Mouse (Mus musculus): ENCODE measurements around the gene Abca5. TPM values are rescaled to one million over a fixed set of nuclear protein-coding genes. Genes with fewer than 3 reads are reported as not detected.
"Not testable (repeated sequence)": the region's sequence is repeated elsewhere in the genome, so short reads cannot be mapped to it uniquely, and the experiment has no call there.

The Abca5 gene
- polyA plus RNA-seq, 1 experiment, result 1.5 TPM

GRCm38 (mm10) chr11:110366902-110367301 is 29.4 kb upstream of the Abca5 start:
- H3K27ac ChIP-seq (ENCODE audit: insufficient read depth, low read depth, low read length), result no peak overlapping the region
- TF ChIP-seq POLR2A (IDR thresholded peaks at IDR 0.05; ENCODE audit: borderline replicate concordance, low read depth, low read length), result no peak
- no peak for TF ChIP-seq CTCF (IDR thresholded peaks at IDR 0.05; ENCODE audit: low read depth, low read length)

GRCm38 (mm10) chr11:110365016-110365415 is 27.5 kb upstream of the Abca5 start:
- Histone ChIP-seq H3K27ac (ENCODE audit: insufficient read depth, low read depth, low read length) (no peak overlapping the region), H3K4me3 (ENCODE audit: insufficient read depth, low read length) (no peak overlapping the region), H3K4me1 (ENCODE audit: control insufficient read depth, insufficient read depth, low read length) (no peaks in the 10 kb centered on the region)
- no peak for TF ChIP-seq POLR2A (IDR thresholded peaks at IDR 0.05; ENCODE audit: borderline replicate concordance, low read depth, low read length)
- no peak for TF ChIP-seq CTCF (IDR thresholded peaks at IDR 0.05; ENCODE audit: low read depth, low read length)

More at GRCm38 (mm10) chr11:110366902-110367301, 29.4 kb upstream of the Abca5 start:
- Histone ChIP-seq H3K4me3 (ENCODE audit: insufficient read depth, low read length) (no peak overlapping the region), H3K4me1 (ENCODE audit: control insufficient read depth, insufficient read depth, low read length) (peaks cover 3% of the 10 kb centered on the region; the same call in 1 of the 2 replicates)

GRCm38 (mm10) chr11:110357756-110358551 is 20.4 kb upstream of the Abca5 start:
- peak overlapping the region; percentile 43 for H3K4me3 ChIP-seq (ENCODE audit: insufficient read depth, low read length)
- H3K4me1 ChIP-seq (ENCODE audit: control insufficient read depth, insufficient read depth, low read length), result peaks cover 7% of the 10 kb centered on the region
- H3K27ac ChIP-seq (ENCODE audit: insufficient read depth, low read depth, low read length), result peak overlapping the region; percentile 67
- no peak for TF ChIP-seq CTCF (IDR thresholded peaks at IDR 0.05; ENCODE audit: low read depth, low read length)
- TF ChIP-seq POLR2A (IDR thresholded peaks at IDR 0.05; ENCODE audit: borderline replicate concordance, low read depth, low read length), result no peak

- H3K4me1 ChIP-seq (ENCODE audit: control insufficient read depth, insufficient read depth, low read length); H3K27ac ChIP-seq (ENCODE audit: insufficient read depth, low read depth, low read length); H3K4me3 ChIP-seq (ENCODE audit: insufficient read depth, low read length): not testable (repeated sequence)
Measured at GRCm38 (mm10) chr11:110355131-110355530, 17.6 kb upstream of the Abca5 start.

- TF ChIP-seq POLR2A (IDR thresholded peaks at IDR 0.05; ENCODE audit: borderline replicate concordance, low read depth, low read length) (no peak), CTCF (IDR thresholded peaks at IDR 0.05; ENCODE audit: low read depth, low read length) (no peak)
Measured at GRCm38 (mm10) chr11:110354261-110354660, 16.7 kb upstream of the Abca5 start.

GRCm38 (mm10) chr11:110348170-110348569 is 10.7 kb upstream of the Abca5 start:
- TF ChIP-seq POLR2A (IDR thresholded peaks at IDR 0.05; ENCODE audit: borderline replicate concordance, low read depth, low read length) (no peak), CTCF (IDR thresholded peaks at IDR 0.05; ENCODE audit: low read depth, low read length) (no peak)
- Histone ChIP-seq H3K4me3 (ENCODE audit: insufficient read depth, low read length) (no peak overlapping the region), H3K27ac (ENCODE audit: insufficient read depth, low read depth, low read length) (no peak overlapping the region)

More at GRCm38 (mm10) chr11:110354261-110354660, 16.7 kb upstream of the Abca5 start:
- Histone ChIP-seq H3K4me1 (ENCODE audit: control insufficient read depth, insufficient read depth, low read length) (peaks cover 7% of the 10 kb centered on the region), H3K4me3 (ENCODE audit: insufficient read depth, low read length) (no peak overlapping the region), H3K27ac (ENCODE audit: insufficient read depth, low read depth, low read length) (no peak overlapping the region)

GRCm38 (mm10) chr11:110347768-110348167 is 10.3 kb upstream of the Abca5 start:
- H3K4me3 ChIP-seq (ENCODE audit: insufficient read depth, low read length), result no peak overlapping the region
- H3K27ac ChIP-seq (ENCODE audit: insufficient read depth, low read depth, low read length), result no peak overlapping the region
- no peaks in the 10 kb centered on the region for H3K4me1 ChIP-seq (ENCODE audit: control insufficient read depth, insufficient read depth, low read length)
- TF ChIP-seq CTCF (IDR thresholded peaks at IDR 0.05; ENCODE audit: low read depth, low read length) (no peak), POLR2A (IDR thresholded peaks at IDR 0.05; ENCODE audit: borderline replicate concordance, low read depth, low read length) (no peak)

More at GRCm38 (mm10) chr11:110348170-110348569, 10.7 kb upstream of the Abca5 start:
- H3K4me1 ChIP-seq (ENCODE audit: control insufficient read depth, insufficient read depth, low read length), result no peaks in the 10 kb centered on the region

- no peak overlapping the region for H3K27ac ChIP-seq (ENCODE audit: insufficient read depth, low read depth, low read length)
- TF ChIP-seq POLR2A (IDR thresholded peaks at IDR 0.05; ENCODE audit: borderline replicate concordance, low read depth, low read length), result no peak
- TF ChIP-seq CTCF (IDR thresholded peaks at IDR 0.05; ENCODE audit: low read depth, low read length), result no peak
- peak overlapping the region; percentile 87 for H3K4me3 ChIP-seq (ENCODE audit: insufficient read depth, low read length)
- no peaks in the 10 kb centered on the region for H3K4me1 ChIP-seq (ENCODE audit: control insufficient read depth, insufficient read depth, low read length)
Measured at GRCm38 (mm10) chr11:110336814-110337288, 665 bp downstream of the Abca5 start.

GRCm38 (mm10) chr11:110330093-110330492 is 7.4 kb downstream of the Abca5 start:
- Histone ChIP-seq H3K4me3 (ENCODE audit: insufficient read depth, low read length) (no peak overlapping the region), H3K4me1 (ENCODE audit: control insufficient read depth, insufficient read depth, low read length) (peaks cover 8% of the 10 kb centered on the region), H3K27ac (ENCODE audit: insufficient read depth, low read depth, low read length) (no peak overlapping the region)
- TF ChIP-seq CTCF (IDR thresholded peaks at IDR 0.05; ENCODE audit: low read depth, low read length), result no peak
- TF ChIP-seq POLR2A (IDR thresholded peaks at IDR 0.05; ENCODE audit: borderline replicate concordance, low read depth, low read length), result no peak

- no peak for TF ChIP-seq POLR2A (IDR thresholded peaks at IDR 0.05; ENCODE audit: borderline replicate concordance, low read depth, low read length)
- TF ChIP-seq CTCF (IDR thresholded peaks at IDR 0.05; ENCODE audit: low read depth, low read length), result no peak
- Histone ChIP-seq H3K27ac (ENCODE audit: insufficient read depth, low read depth, low read length) (no peak overlapping the region), H3K4me1 (ENCODE audit: control insufficient read depth, insufficient read depth, low read length) (no peaks in the 10 kb centered on the region), H3K4me3 (ENCODE audit: insufficient read depth, low read length) (no peak overlapping the region)
Measured at GRCm38 (mm10) chr11:110322266-110322665, 15.2 kb downstream of the Abca5 start.
